ENCODE assay signal across 8 mouse cellular contexts in genomic region chr5:143165508-143166070, GRCm38 (mm10). TPM values are rescaled to one million over a fixed set of nuclear protein-coding genes. Genes with fewer than 3 reads are reported as not detected.
A peak's percentile ranks its signal among the peaks of the same experiment; 100 is the strongest.
DNase-seq lines count a peak whose midpoint lies in the region; ATAC-seq and TF ChIP-seq lines count a peak whose summit lies in the region.

No protein-coding gene starts in this region.

- DNase-seq in adrenal gland, postnatal 14 days: peak; percentile 37
- no peak for DNase-seq in adrenal gland, postnatal 10 days
- DNase-seq in embryonic facial prominence, embryonic 10.5 days (ENCODE audit: low spot score): peak; percentile 40
- DNase-seq in large intestine, adult 2 months (ENCODE audit: low read depth, low spot score): peak; percentile 56
- DNase-seq in forebrain, postnatal 0 days: no peak
- no peak for DNase-seq in heart, adult 11 months
- no peak for DNase-seq in cerebellum, adult 11-12 months

- peak overlapping the region; percentile 22; the same call in 1 of the 2 replicates for H3K4me2 ChIP-seq in neural tube, embryonic 12.5 days (replicated peaks)
- H3K4me2 ChIP-seq in forebrain, postnatal 0 days (ENCODE audit: low read depth): no peak overlapping the region

- peaks cover 9% of the 10 kb centered on the region for H3K4me1 ChIP-seq in embryonic facial prominence, embryonic 10.5 days
- no peaks in the 10 kb centered on the region for H3K4me1 ChIP-seq in neural tube, embryonic 12.5 days
- H3K4me1 ChIP-seq in forebrain, postnatal 0 days (ENCODE audit: insufficient read depth): no peaks in the 10 kb centered on the region

- ATAC-seq in neural tube, embryonic 12.5 days (ENCODE audit: low FRiP score, low read depth): no peak
- no peak for ATAC-seq in forebrain, postnatal 0 days

- no peak for TF ChIP-seq CTCF in forebrain, postnatal 0 days (IDR thresholded peaks at IDR 0.05; ENCODE audit: low read depth)

- peaks cover 8% of the 10 kb centered on the region for H3K27me3 ChIP-seq in embryonic facial prominence, embryonic 10.5 days (replicated peaks; ENCODE audit: low read depth, poor library complexity, severe bottlenecking)
- H3K27me3 ChIP-seq in neural tube, embryonic 12.5 days (replicated peaks): no peaks in the 10 kb centered on the region
- no peaks in the 10 kb centered on the region for H3K27me3 ChIP-seq in forebrain, postnatal 0 days (ENCODE audit: insufficient read depth, low read length)

- no peak overlapping the region for H3K4me3 ChIP-seq in embryonic facial prominence, embryonic 10.5 days
- H3K4me3 ChIP-seq in neural tube, embryonic 12.5 days: no peak overlapping the region
- H3K4me3 ChIP-seq in forebrain, postnatal 0 days (ENCODE audit: low read depth, low read length): no peak overlapping the region

- no peaks in the 10 kb centered on the region for H3K36me3 ChIP-seq in embryonic facial prominence, embryonic 10.5 days (replicated peaks)
- no peaks in the 10 kb centered on the region for H3K36me3 ChIP-seq in neural tube, embryonic 12.5 days
- no peaks in the 10 kb centered on the region for H3K36me3 ChIP-seq in forebrain, postnatal 0 days (ENCODE audit: insufficient read depth)

- 13% methylated on average over 18 of the region's 18 CpGs for WGBS in embryonic facial prominence, embryonic 10.5 days
- 10% methylated on average over 18 of the region's 18 CpGs for WGBS in large intestine, adult 2 months
- 12% methylated on average over 18 of the region's 18 CpGs for WGBS in neural tube, embryonic 12.5 days
- 15% methylated on average over 17 of the region's 18 CpGs for WGBS in forebrain, postnatal 0 days

- H3K9ac ChIP-seq in neural tube, embryonic 12.5 days: no peak overlapping the region
- H3K9ac ChIP-seq in forebrain, postnatal 0 days: no peak overlapping the region

- no peak overlapping the region for H3K27ac ChIP-seq in embryonic facial prominence, embryonic 10.5 days (replicated peaks)
- no peak overlapping the region for H3K27ac ChIP-seq in neural tube, embryonic 12.5 days
- no peak overlapping the region for H3K27ac ChIP-seq in forebrain, postnatal 0 days (ENCODE audit: low read depth, low read length)

- H3K9me3 ChIP-seq in embryonic facial prominence, embryonic 10.5 days: no peaks in the 10 kb centered on the region
- H3K9me3 ChIP-seq in neural tube, embryonic 12.5 days: no peaks in the 10 kb centered on the region
- H3K9me3 ChIP-seq in forebrain, postnatal 0 days (ENCODE audit: low read length): no peaks in the 10 kb centered on the region

RNA-seq across cellular contexts. Expression of gene Rbak, which starts 15.0 kb away (rescaled TPM):
- total RNA-seq in adrenal gland, postnatal 14 days (2021): 10.5 and 13.4 TPM in 2 replicates
- total RNA-seq in adrenal gland, postnatal 10 days (2021): 10 to 100 TPM in 1 of 2 experiments, 1 to 10 TPM in 1; 9.5 to 16.9 TPM
- 15.6 and 16.3 TPM in 2 replicates for polyA plus RNA-seq in embryonic facial prominence, embryonic 10.5 days (2016; fragmentation: Nextera tagmentation; extraction: Ambion mirVana)
- 2.6 and 3.1 TPM in 2 replicates for polyA plus RNA-seq in large intestine, adult 2 months (2012; rRNA removed)
- polyA plus RNA-seq in neural tube, embryonic 12.5 days (2016; fragmentation: Nextera tagmentation; extraction: Ambion mirVana): 18.0 and 18.1 TPM in 2 replicates
- total RNA-seq in forebrain, postnatal 0 days (2014; rRNA removed): 19.9 and 22.6 TPM in 2 replicates
- 7.5 and 9.7 TPM in 2 replicates for polyA plus RNA-seq in forebrain, postnatal 0 days (2015; fragmentation: Nextera tagmentation; extraction: Ambion mirVana)

RNA-seq across cellular contexts. Expression of gene Spdye4b, which starts 15.2 kb away (rescaled TPM):
- total RNA-seq in adrenal gland, postnatal 14 days (2021): not detected in 2 replicates
- not detected for total RNA-seq in adrenal gland, postnatal 10 days (2021)
- polyA plus RNA-seq in embryonic facial prominence, embryonic 10.5 days (2016; fragmentation: Nextera tagmentation; extraction: Ambion mirVana): not detected in 2 replicates
- polyA plus RNA-seq in large intestine, adult 2 months (2012; rRNA removed): not detected in 2 replicates
- not detected in 2 replicates for polyA plus RNA-seq in neural tube, embryonic 12.5 days (2016; fragmentation: Nextera tagmentation; extraction: Ambion mirVana)
- total RNA-seq in forebrain, postnatal 0 days (2014; rRNA removed): 0.62 TPM in 1 of 2 replicates, not detected in the other
- not detected in 2 replicates for polyA plus RNA-seq in forebrain, postnatal 0 days (2015; fragmentation: Nextera tagmentation; extraction: Ambion mirVana)

RNA-seq across cellular contexts. Expression of gene Olfr718-ps1, which starts 18.2 kb away (rescaled TPM):
- total RNA-seq in adrenal gland, postnatal 14 days (2021): 0.08 TPM in 1 of 2 replicates, not detected in the other
- under 1 TPM; 0.09 to 0.15 TPM for total RNA-seq in adrenal gland, postnatal 10 days (2021)
- polyA plus RNA-seq in embryonic facial prominence, embryonic 10.5 days (2016; fragmentation: Nextera tagmentation; extraction: Ambion mirVana): not detected in 2 replicates
- polyA plus RNA-seq in large intestine, adult 2 months (2012; rRNA removed): not detected in 2 replicates
- polyA plus RNA-seq in neural tube, embryonic 12.5 days (2016; fragmentation: Nextera tagmentation; extraction: Ambion mirVana): not detected in 2 replicates
- total RNA-seq in forebrain, postnatal 0 days (2014; rRNA removed): not detected in 2 replicates
- not detected in 2 replicates for polyA plus RNA-seq in forebrain, postnatal 0 days (2015; fragmentation: Nextera tagmentation; extraction: Ambion mirVana)

RNA-seq across cellular contexts. Expression of gene Rnf216, which starts 52.8 kb away (rescaled TPM):
- total RNA-seq in adrenal gland, postnatal 14 days (2021): 39.5 and 44.5 TPM in 2 replicates
- total RNA-seq in adrenal gland, postnatal 10 days (2021): 10 to 100 TPM; 35.8 to 48.3 TPM
- 50.5 and 53.9 TPM in 2 replicates for polyA plus RNA-seq in embryonic facial prominence, embryonic 10.5 days (2016; fragmentation: Nextera tagmentation; extraction: Ambion mirVana)
- polyA plus RNA-seq in large intestine, adult 2 months (2012; rRNA removed): 15.7 and 19.4 TPM in 2 replicates
- polyA plus RNA-seq in neural tube, embryonic 12.5 days (2016; fragmentation: Nextera tagmentation; extraction: Ambion mirVana): 43.4 and 47.1 TPM in 2 replicates
- 35.2 and 41.0 TPM in 2 replicates for total RNA-seq in forebrain, postnatal 0 days (2014; rRNA removed)
- 25.9 and 29.3 TPM in 2 replicates for polyA plus RNA-seq in forebrain, postnatal 0 days (2015; fragmentation: Nextera tagmentation; extraction: Ambion mirVana)

Comparison
In these comparisons a context has a peak if more than half of its experiments do, and no peak if none do; other contexts are left out.
1. DNase-seq: peak in adrenal gland, postnatal 14 days (single experiment), embryonic facial prominence, embryonic 10.5 days (single experiment) and large intestine, adult 2 months (single experiment); none in adrenal gland, postnatal 10 days (single experiment), forebrain, postnatal 0 days (single experiment), heart, adult 11 months (single experiment) and cerebellum, adult 11-12 months (single experiment).